Mouse (Mus musculus): Measurements from ENCODE around the gene Rfc1.

DNA sequence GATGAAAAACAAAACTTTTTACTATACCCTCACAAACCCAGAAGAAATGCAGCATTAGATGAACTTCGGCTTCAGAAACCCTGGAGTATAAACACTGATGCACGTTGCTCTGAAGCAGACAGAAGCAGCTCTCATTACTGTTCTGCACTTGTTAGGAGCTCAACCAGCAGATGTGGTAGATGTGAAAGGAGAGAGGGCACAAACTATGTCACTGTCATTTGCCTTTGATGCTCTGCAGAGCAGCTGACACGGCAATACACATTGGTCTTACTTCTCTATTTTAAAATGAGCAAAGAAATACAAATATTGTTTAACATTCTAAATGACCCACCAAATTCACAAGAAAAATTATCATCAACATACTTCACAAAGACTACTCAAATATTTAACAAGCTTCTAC lies 5.5 kb downstream of the Rfc1 start:
- TF ChIP-seq CTCF (IDR thresholded peaks at IDR 0.05; ENCODE audit: low read depth, low read length): no peak
- TF ChIP-seq POLR2A (IDR thresholded peaks at IDR 0.05; ENCODE audit: extremely low read depth, insufficient read depth, low read length): no peak
